Mouse (Mus musculus): ENCODE measurements around the gene Rcor2.

DNA sequence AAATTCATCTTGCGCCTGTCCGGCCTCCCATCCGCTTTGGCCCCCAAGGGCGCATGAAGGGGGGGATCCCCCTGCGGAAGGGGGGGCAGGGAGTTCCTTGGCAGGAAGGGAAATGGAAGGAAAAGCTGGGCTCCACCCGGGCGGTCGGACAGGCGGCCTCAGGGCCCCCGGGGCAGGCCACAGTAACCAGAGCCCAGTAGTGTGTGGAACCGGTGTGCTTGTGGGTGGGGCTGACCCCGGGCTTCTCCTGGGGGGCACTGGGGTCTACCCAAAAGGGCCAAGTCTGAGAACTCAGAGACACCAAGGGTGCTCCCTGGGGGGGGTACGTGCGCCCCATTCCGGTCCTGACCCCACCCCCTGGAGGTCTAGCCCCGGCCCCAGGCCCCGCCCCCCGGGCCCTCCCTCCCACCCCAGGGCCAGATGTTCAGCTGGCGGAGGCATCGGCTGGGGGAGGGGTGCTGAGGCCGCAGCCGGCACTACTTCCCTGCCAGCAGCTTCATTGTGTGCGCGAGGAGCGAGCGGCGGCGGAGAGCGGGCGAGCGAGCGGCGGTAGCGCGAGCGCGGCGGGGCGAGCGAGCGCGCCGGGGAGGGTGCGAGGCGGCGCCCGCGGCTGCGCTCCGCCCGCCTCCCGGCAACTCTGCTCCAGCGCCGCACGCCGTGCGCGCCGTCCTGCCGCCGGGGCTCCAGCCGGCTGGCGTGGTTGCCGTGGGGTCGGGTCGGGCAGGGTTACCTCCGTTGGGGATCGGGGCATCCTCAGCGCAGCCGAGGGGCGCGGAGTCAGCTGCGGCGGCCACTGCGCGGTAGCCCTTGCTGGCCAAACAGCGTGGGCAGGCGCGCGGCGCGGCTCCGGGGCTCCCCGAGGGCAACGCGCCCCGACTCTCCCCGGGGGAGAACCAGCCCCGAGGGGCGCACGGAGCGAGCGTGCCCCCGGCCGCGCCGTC, 926 bp downstream of the Rcor2 start:
- TF ChIP-seq GATA1 (IDR thresholded peaks at IDR 0.05; ENCODE audit: low read length): no peak
- no peak for TF ChIP-seq TAL1 (IDR thresholded peaks at IDR 0.05; ENCODE audit: low read length)

All from erythroblast, embryonic 14.5 days (primary cell).